In genomic region chr6:97441357-97441756, GRCm38 (mm10) we compare ENCODE assay signal across 17 mouse cellular contexts.
DNase-seq lines count a peak whose midpoint lies in the region; ATAC-seq and TF ChIP-seq lines count a peak whose summit lies in the region.
"Had no signal": no experiment of that assay in that cellular context is flagged by ENCODE, and none has a peak within 500 bp of the region (broad histone marks: within the 10 kb centered on the region; RNA-seq: fewer than 3 reads in every experiment).

No protein-coding gene starts in this region.

- H3K27me3 ChIP-seq in liver, postnatal 0 days (ENCODE audit: insufficient read depth, low read length), result no peaks in the 10 kb centered on the region
- no peaks in the 10 kb centered on the region for H3K27me3 ChIP-seq in liver, embryonic 11.5 days (replicated peaks; ENCODE audit: control insufficient read depth, insufficient read depth, low read length)
- H3K27me3 ChIP-seq: forebrain, embryonic 13.5 days; heart, embryonic 13.5 days; limb, embryonic 12.5 days; neural tube, embryonic 12.5 days had no signal

- ATAC-seq in liver, postnatal 0 days, result peak; percentile 31; the same call in 1 of the 2 replicates
- ATAC-seq in liver, embryonic 11.5 days (replicated peaks; ENCODE audit: low FRiP score), result no peak; the same call in 1 of the 2 replicates
- peak; percentile 43 for ATAC-seq in megakaryocyte, adult 5-6 weeks (ENCODE audit: poor library complexity, severe bottlenecking)
- no peak for ATAC-seq in megakaryocyte-erythroid progenitor cell, adult 5-6 weeks (replicated peaks; ENCODE audit: low FRiP score, low TSS enrichment, poor library complexity, severe bottlenecking)
- ATAC-seq: forebrain, embryonic 13.5 days had no signal

- peak; percentile 40 for DNase-seq in adrenal gland, postnatal 14 days
- no peak for DNase-seq in adrenal gland, postnatal 4 days (ENCODE audit: low spot score in 2 of 2)
- DNase-seq in liver, postnatal 0 days, result no peak
- no peak for DNase-seq in liver, embryonic 11.5 days (ENCODE audit: low spot score)
- DNase-seq in gastrocnemius, adult 2 months, result peak; percentile 66
- DNase-seq in urinary bladder, postnatal 4 days (ENCODE audit: low spot score in 2 of 2), result no peak
- DNase-seq: cerebellum, adult 11 months; kidney, postnatal 4 days; right cerebral cortex, postnatal 14 days had no signal

- H3K36me3 ChIP-seq in liver, postnatal 0 days (replicated peaks; ENCODE audit: insufficient read depth, low read length), result no peaks in the 10 kb centered on the region
- no peaks in the 10 kb centered on the region for H3K36me3 ChIP-seq in liver, embryonic 11.5 days (ENCODE audit: control insufficient read depth, insufficient read depth, low read length)
- H3K36me3 ChIP-seq: heart, embryonic 13.5 days; limb, embryonic 12.5 days; neural tube, embryonic 12.5 days had no signal

- H3K4me3 ChIP-seq in liver, postnatal 0 days (ENCODE audit: low read depth, low read length), result no peak overlapping the region
- no peak overlapping the region for H3K4me3 ChIP-seq in liver, embryonic 11.5 days (ENCODE audit: low read depth, low read length)
- H3K4me3 ChIP-seq in gastrocnemius, adult 2 months, result no peak overlapping the region
- H3K4me3 ChIP-seq: forebrain, embryonic 13.5 days; heart, embryonic 13.5 days; limb, embryonic 12.5 days; neural tube, embryonic 12.5 days had no signal

- H3K9me3 ChIP-seq in liver, postnatal 0 days (ENCODE audit: low read length), result no peaks in the 10 kb centered on the region
- H3K9me3 ChIP-seq in liver, embryonic 11.5 days (ENCODE audit: control insufficient read depth, low read length), result no peaks in the 10 kb centered on the region
- H3K9me3 ChIP-seq: forebrain, embryonic 13.5 days; heart, embryonic 13.5 days; limb, embryonic 12.5 days; neural tube, embryonic 12.5 days had no signal

- H3K27ac ChIP-seq in liver, postnatal 0 days (ENCODE audit: low read depth), result peak overlapping the region; percentile 29; the same call in 1 of the 2 replicates
- H3K27ac ChIP-seq in liver, embryonic 11.5 days (ENCODE audit: low read depth, low read length), result no peak overlapping the region
- peak overlapping the region; percentile 55 for H3K27ac ChIP-seq in gastrocnemius, adult 2 months
- H3K27ac ChIP-seq: forebrain, embryonic 13.5 days; heart, embryonic 13.5 days; limb, embryonic 12.5 days; neural tube, embryonic 12.5 days; stomach, postnatal 0 days had no signal

- no peak for TF ChIP-seq EP300 in liver, postnatal 0 days (IDR thresholded peaks at IDR 0.05; ENCODE audit: low read depth)

- no peak for TF ChIP-seq CTCF in liver, postnatal 0 days (IDR thresholded peaks at IDR 0.05; ENCODE audit: low read depth)
- no peak for TF ChIP-seq CTCF in gastrocnemius, adult 2 months (IDR thresholded peaks at IDR 0.05)

- H3K9ac ChIP-seq in liver, postnatal 0 days (replicated peaks), result no peak overlapping the region
- no peak overlapping the region for H3K9ac ChIP-seq in liver, embryonic 11.5 days (ENCODE audit: low read depth, low read length)
- H3K9ac ChIP-seq: forebrain, embryonic 13.5 days; heart, embryonic 13.5 days; limb, embryonic 12.5 days; neural tube, embryonic 12.5 days had no signal

- H3K4me2 ChIP-seq in liver, postnatal 0 days (ENCODE audit: low read depth, low read length), result no peak overlapping the region
- no peak overlapping the region for H3K4me2 ChIP-seq in liver, embryonic 11.5 days
- H3K4me2 ChIP-seq: forebrain, embryonic 13.5 days; heart, embryonic 13.5 days; limb, embryonic 12.5 days; midbrain, embryonic 11.5 days; neural tube, embryonic 12.5 days had no signal

- intact Hi-C loops in gastrocnemius, adult 2 months (cut with DNase I), result no loop called here

- 53% methylated on average over 7 of the region's 7 CpGs for WGBS in liver, postnatal 0 days (ENCODE audit: insufficient replicate concordance)
- 71% methylated on average over 7 of the region's 7 CpGs for WGBS in liver, embryonic 11.5 days

- H3K4me1 ChIP-seq in liver, postnatal 0 days (ENCODE audit: insufficient read depth), result peaks cover 4% of the 10 kb centered on the region; the same call in 1 of the 2 replicates
- H3K4me1 ChIP-seq in liver, embryonic 11.5 days (replicated peaks; ENCODE audit: control insufficient read depth, insufficient read depth, low read length), result no peaks in the 10 kb centered on the region

Comparison
In these comparisons a context has a peak if more than half of its experiments do, and no peak if none do; other contexts are left out.
1. DNase-seq: peak in adrenal gland, postnatal 14 days (single experiment) and gastrocnemius, adult 2 months (single experiment); none in adrenal gland, postnatal 4 days (0 of 2), liver, postnatal 0 days (single experiment), liver, embryonic 11.5 days (single experiment) and urinary bladder, postnatal 4 days (0 of 2).
2. ATAC-seq: peak in liver, postnatal 0 days (single experiment) and megakaryocyte, adult 5-6 weeks (single experiment); none in liver, embryonic 11.5 days (single experiment) and megakaryocyte-erythroid progenitor cell, adult 5-6 weeks (single experiment).